Mouse (Mus musculus): ENCODE data around the gene Ctsz. TPM values are rescaled to one million over a fixed set of nuclear protein-coding genes. Genes with fewer than 3 reads are reported as not detected.
A peak's percentile ranks its signal among the peaks of the same experiment; 100 is the strongest.

Gene Ctsz
- polyA plus RNA-seq, 1 experiment, result 188 TPM

GRCm38 (mm10) chr2:174444359-174444758 lies 5.5 kb upstream of the Ctsz start:
- TF ChIP-seq MYOD1 (IDR thresholded peaks at IDR 0.05; ENCODE audit: control insufficient read depth, insufficient read length, low read depth) (no peak), USF1 (IDR thresholded peaks at IDR 0.05; ENCODE audit: low read depth) (no peak), MAX (IDR thresholded peaks at IDR 0.05) (no peak), MYOG (IDR thresholded peaks at IDR 0.05; ENCODE audit: control insufficient read depth, extremely low read depth, insufficient read length) (no peak), CEBPB (IDR thresholded peaks at IDR 0.05; ENCODE audit: low read depth) (no peak)
- no peaks in the 10 kb centered on the region for H3K27me3 ChIP-seq (ENCODE audit: control insufficient read depth, insufficient read depth, insufficient read length)

GRCm38 (mm10) chr2:174443046-174443445 lies 4.2 kb upstream of the Ctsz start:
- TF ChIP-seq MYOD1 (IDR thresholded peaks at IDR 0.05; ENCODE audit: control insufficient read depth, insufficient read length, low read depth), result no peak
- TF ChIP-seq USF1 (IDR thresholded peaks at IDR 0.05; ENCODE audit: low read depth), result no peak
- no peak for TF ChIP-seq MAX (IDR thresholded peaks at IDR 0.05)
- TF ChIP-seq CTCF (IDR thresholded peaks at IDR 0.05; ENCODE audit: control insufficient read depth, insufficient read depth, insufficient read length), result no peak
- TF ChIP-seq CEBPB (IDR thresholded peaks at IDR 0.05; ENCODE audit: low read depth), result no peak
- Histone ChIP-seq H3K36me3 (ENCODE audit: control insufficient read depth, insufficient read depth) (no peaks in the 10 kb centered on the region), H3ac (ENCODE audit: control insufficient read depth, insufficient read length, low read depth) (no peak overlapping the region), H3K79me3 (ENCODE audit: low read depth) (peaks cover 4% of the 10 kb centered on the region), H3K4me3 (ENCODE audit: insufficient read depth, poor library complexity, severe bottlenecking) (no peak overlapping the region), H3K27me3 (ENCODE audit: control insufficient read depth, insufficient read depth, insufficient read length) (no peaks in the 10 kb centered on the region), H3K79me2 (ENCODE audit: control insufficient read depth, insufficient read depth) (peaks cover 8% of the 10 kb centered on the region)

More at GRCm38 (mm10) chr2:174444359-174444758, 5.5 kb upstream of the Ctsz start:
- Histone ChIP-seq H3K36me3 (ENCODE audit: control insufficient read depth, insufficient read depth) (no peaks in the 10 kb centered on the region), H3ac (ENCODE audit: control insufficient read depth, insufficient read length, low read depth) (no peak overlapping the region), H3K79me2 (ENCODE audit: control insufficient read depth, insufficient read depth) (no peaks in the 10 kb centered on the region), H3K79me3 (ENCODE audit: low read depth) (no peaks in the 10 kb centered on the region), H3K4me3 (ENCODE audit: insufficient read depth, poor library complexity, severe bottlenecking) (no peak overlapping the region)

GRCm38 (mm10) chr2:174442460-174442859 lies 3.6 kb upstream of the Ctsz start:
- Histone ChIP-seq H3K27me3 (ENCODE audit: control insufficient read depth, insufficient read depth, insufficient read length) (no peaks in the 10 kb centered on the region), H3ac (ENCODE audit: control insufficient read depth, insufficient read length, low read depth) (no peak overlapping the region), H3K36me3 (ENCODE audit: control insufficient read depth, insufficient read depth) (no peaks in the 10 kb centered on the region), H3K4me3 (ENCODE audit: insufficient read depth, poor library complexity, severe bottlenecking) (no peak overlapping the region), H3K79me3 (ENCODE audit: low read depth) (peaks cover 5% of the 10 kb centered on the region), H3K79me2 (ENCODE audit: control insufficient read depth, insufficient read depth) (peaks cover 14% of the 10 kb centered on the region)
- TF ChIP-seq FOSL1 (IDR thresholded peaks at IDR 0.05; ENCODE audit: insufficient read depth, low read length, poor library complexity, severe bottlenecking) (no peak), MYOD1 (IDR thresholded peaks at IDR 0.05; ENCODE audit: control insufficient read depth, insufficient read length, low read depth) (peak; percentile 10)

GRCm38 (mm10) chr2:174441898-174442297 lies 3.1 kb upstream of the Ctsz start:
- Histone ChIP-seq H3K79me3 (ENCODE audit: low read depth) (peaks cover 5% of the 10 kb centered on the region), H3ac (ENCODE audit: control insufficient read depth, insufficient read length, low read depth) (no peak overlapping the region), H3K27me3 (ENCODE audit: control insufficient read depth, insufficient read depth, insufficient read length) (no peaks in the 10 kb centered on the region), H3K36me3 (ENCODE audit: control insufficient read depth, insufficient read depth) (no peaks in the 10 kb centered on the region), H3K4me3 (ENCODE audit: insufficient read depth, poor library complexity, severe bottlenecking) (no peak overlapping the region), H3K79me2 (ENCODE audit: control insufficient read depth, insufficient read depth) (peaks cover 20% of the 10 kb centered on the region)
- TF ChIP-seq CEBPB (IDR thresholded peaks at IDR 0.05; ENCODE audit: low read depth) (no peak), CTCF (IDR thresholded peaks at IDR 0.05; ENCODE audit: control insufficient read depth, insufficient read depth, insufficient read length) (no peak), MYOD1 (IDR thresholded peaks at IDR 0.05; ENCODE audit: control insufficient read depth, insufficient read length, low read depth) (no peak), FOSL1 (IDR thresholded peaks at IDR 0.05; ENCODE audit: insufficient read depth, low read length, poor library complexity, severe bottlenecking) (no peak), MYOG (IDR thresholded peaks at IDR 0.05; ENCODE audit: control insufficient read depth, extremely low read depth, insufficient read length) (no peak), MAX (IDR thresholded peaks at IDR 0.05) (no peak), USF1 (IDR thresholded peaks at IDR 0.05; ENCODE audit: low read depth) (no peak)

- no peaks in the 10 kb centered on the region for H3K27me3 ChIP-seq (ENCODE audit: control insufficient read depth, insufficient read depth, insufficient read length)
- H3K36me3 ChIP-seq (ENCODE audit: control insufficient read depth, insufficient read depth), result peaks cover 7% of the 10 kb centered on the region
- no peak overlapping the region for H3ac ChIP-seq (ENCODE audit: control insufficient read depth, insufficient read length, low read depth)
- TF ChIP-seq CTCF (IDR thresholded peaks at IDR 0.05; ENCODE audit: control insufficient read depth, insufficient read depth, insufficient read length), result no peak
- TF ChIP-seq FOSL1 (IDR thresholded peaks at IDR 0.05; ENCODE audit: insufficient read depth, low read length, poor library complexity, severe bottlenecking), result no peak
- no peak for TF ChIP-seq MYOG (IDR thresholded peaks at IDR 0.05; ENCODE audit: control insufficient read depth, extremely low read depth, insufficient read length)
- TF ChIP-seq USF1 (IDR thresholded peaks at IDR 0.05; ENCODE audit: low read depth), result no peak
- TF ChIP-seq CEBPB (IDR thresholded peaks at IDR 0.05; ENCODE audit: low read depth), result no peak
- TF ChIP-seq MYOD1 (IDR thresholded peaks at IDR 0.05; ENCODE audit: control insufficient read depth, insufficient read length, low read depth), result no peak
- no peak for TF ChIP-seq MAX (IDR thresholded peaks at IDR 0.05)
- peaks cover 25% of the 10 kb centered on the region for H3K79me2 ChIP-seq (ENCODE audit: control insufficient read depth, insufficient read depth)
- no peak overlapping the region for H3K4me3 ChIP-seq (ENCODE audit: insufficient read depth, poor library complexity, severe bottlenecking)
- H3K79me3 ChIP-seq (ENCODE audit: low read depth), result peaks cover 5% of the 10 kb centered on the region
Observed at GRCm38 (mm10) chr2:174439961-174440360, 1.1 kb upstream of the Ctsz start.

GRCm38 (mm10) chr2:174439450-174439838 lies 605 bp upstream of the Ctsz start:
- Histone ChIP-seq H3K36me3 (ENCODE audit: control insufficient read depth, insufficient read depth) (peaks cover 7% of the 10 kb centered on the region), H3ac (ENCODE audit: control insufficient read depth, insufficient read length, low read depth) (no peak overlapping the region), H3K79me3 (ENCODE audit: low read depth) (peaks cover 5% of the 10 kb centered on the region), H3K27me3 (ENCODE audit: control insufficient read depth, insufficient read depth, insufficient read length) (no peaks in the 10 kb centered on the region), H3K79me2 (ENCODE audit: control insufficient read depth, insufficient read depth) (peaks cover 25% of the 10 kb centered on the region), H3K4me3 (ENCODE audit: insufficient read depth, poor library complexity, severe bottlenecking) (peak overlapping the region; percentile 69)
- TF ChIP-seq USF1 (IDR thresholded peaks at IDR 0.05; ENCODE audit: low read depth) (no peak), FOSL1 (IDR thresholded peaks at IDR 0.05; ENCODE audit: insufficient read depth, low read length, poor library complexity, severe bottlenecking) (no peak), CEBPB (IDR thresholded peaks at IDR 0.05; ENCODE audit: low read depth) (no peak), CTCF (IDR thresholded peaks at IDR 0.05; ENCODE audit: control insufficient read depth, insufficient read depth, insufficient read length) (no peak), MYOG (IDR thresholded peaks at IDR 0.05; ENCODE audit: control insufficient read depth, extremely low read depth, insufficient read length) (no peak), MYOD1 (IDR thresholded peaks at IDR 0.05; ENCODE audit: control insufficient read depth, insufficient read length, low read depth) (no peak), MAX (IDR thresholded peaks at IDR 0.05) (no peak)

Measured in C2C12 (cell line).